ENCODE assay signal across 9 mouse cellular contexts in genomic region chr13:52469795-52470690, GRCm38 (mm10).
DNase-seq lines count a peak whose midpoint lies in the region; ATAC-seq and TF ChIP-seq lines count a peak whose summit lies in the region.
"Had no signal": no experiment of that assay in that cellular context is flagged by ENCODE, and none has a peak within 500 bp of the region (broad histone marks: within the 10 kb centered on the region; RNA-seq: fewer than 3 reads in every experiment).

No protein-coding gene starts in this region.

- peak overlapping the region; percentile 89 for H3K27ac ChIP-seq in hindbrain, embryonic 12.5 days
- peak overlapping the region; percentile 27; the same call in 1 of the 2 replicates for H3K27ac ChIP-seq in neural tube, embryonic 12.5 days
- H3K27ac ChIP-seq in kidney, embryonic 16.5 days (ENCODE audit: low read length) = no peak overlapping the region
- no peak overlapping the region for H3K27ac ChIP-seq in gastrocnemius, adult 2 months
- H3K27ac ChIP-seq: embryonic facial prominence, embryonic 15.5 days had no signal

- no peak overlapping the region for H3K4me3 ChIP-seq in hindbrain, embryonic 12.5 days
- H3K4me3 ChIP-seq in neural tube, embryonic 12.5 days = no peak overlapping the region
- no peak overlapping the region for H3K4me3 ChIP-seq in kidney, embryonic 16.5 days (ENCODE audit: low read length)
- no peak overlapping the region for H3K4me3 ChIP-seq in gastrocnemius, adult 2 months
- H3K4me3 ChIP-seq: embryonic facial prominence, embryonic 15.5 days had no signal

- H3K9ac ChIP-seq in hindbrain, embryonic 12.5 days = no peak overlapping the region
- H3K9ac ChIP-seq in neural tube, embryonic 12.5 days = no peak overlapping the region
- H3K9ac ChIP-seq in kidney, embryonic 16.5 days (replicated peaks; ENCODE audit: low read length) = no peak overlapping the region
- H3K9ac ChIP-seq: embryonic facial prominence, embryonic 15.5 days had no signal

- peaks cover 11% of the 10 kb centered on the region for H3K4me1 ChIP-seq in hindbrain, embryonic 12.5 days
- no peaks in the 10 kb centered on the region; the same call in 1 of the 2 replicates for H3K4me1 ChIP-seq in neural tube, embryonic 12.5 days
- H3K4me1 ChIP-seq in kidney, embryonic 16.5 days (ENCODE audit: insufficient read depth, low read length) = peaks cover 6% of the 10 kb centered on the region; the same call in 1 of the 2 replicates
- H3K4me1 ChIP-seq: embryonic facial prominence, embryonic 15.5 days had no signal

- TF ChIP-seq CTCF in gastrocnemius, adult 2 months (IDR thresholded peaks at IDR 0.05) = no peak

- intact Hi-C loops in gastrocnemius, adult 2 months (cut with DNase I) = no loop called here

- ATAC-seq in hindbrain, embryonic 12.5 days (ENCODE audit: low FRiP score) = peak; percentile 92
- ATAC-seq in neural tube, embryonic 12.5 days (ENCODE audit: low FRiP score, low read depth) = peak; percentile 65
- no peak for ATAC-seq in kidney, embryonic 16.5 days (ENCODE audit: low FRiP score, low TSS enrichment)

- H3K36me3 ChIP-seq in hindbrain, embryonic 12.5 days = no peaks in the 10 kb centered on the region
- no peaks in the 10 kb centered on the region for H3K36me3 ChIP-seq in neural tube, embryonic 12.5 days
- H3K36me3 ChIP-seq in kidney, embryonic 16.5 days (ENCODE audit: insufficient read depth, low read length) = no peaks in the 10 kb centered on the region
- H3K36me3 ChIP-seq: embryonic facial prominence, embryonic 15.5 days had no signal

- 34% methylated on average over 10 of the region's 10 CpGs for WGBS in hindbrain, embryonic 12.5 days
- WGBS in neural tube, embryonic 12.5 days = 37% methylated on average over 10 of the region's 10 CpGs
- 46% methylated on average over 10 of the region's 10 CpGs for WGBS in kidney, embryonic 16.5 days

- DNase-seq in heart, adult 9 months (ENCODE audit: low spot score in 2 of 2) = peak; percentile 2 to 5
- DNase-seq in heart, adult 8-10 months (ENCODE audit: low spot score) = no peak
- peak; percentile 91 for DNase-seq in MN1 (ENCODE audit: low spot score)
- peak; percentile 88 to 90 for DNase-seq in cerebellum, postnatal 36 days
- no peak for DNase-seq in gastrocnemius, adult 2 months

- no peaks in the 10 kb centered on the region for H3K9me3 ChIP-seq in hindbrain, embryonic 12.5 days (replicated peaks)
- H3K9me3 ChIP-seq in neural tube, embryonic 12.5 days = no peaks in the 10 kb centered on the region
- H3K9me3 ChIP-seq in kidney, embryonic 16.5 days (ENCODE audit: low read length) = no peaks in the 10 kb centered on the region
- H3K9me3 ChIP-seq: embryonic facial prominence, embryonic 15.5 days had no signal

- 0 out of 2 replicates have a peak overlapping the region, but pooled peaks have one; percentile 4 for H3K4me2 ChIP-seq in hindbrain, embryonic 12.5 days (replicated peaks)
- H3K4me2 ChIP-seq in neural tube, embryonic 12.5 days (replicated peaks) = no peak overlapping the region
- H3K4me2 ChIP-seq in kidney, embryonic 16.5 days (replicated peaks; ENCODE audit: low read depth, low read length) = no peak overlapping the region
- H3K4me2 ChIP-seq: embryonic facial prominence, embryonic 15.5 days had no signal

- H3K27me3 ChIP-seq in hindbrain, embryonic 12.5 days = no peaks in the 10 kb centered on the region
- no peaks in the 10 kb centered on the region for H3K27me3 ChIP-seq in neural tube, embryonic 12.5 days (replicated peaks)
- no peaks in the 10 kb centered on the region for H3K27me3 ChIP-seq in kidney, embryonic 16.5 days (ENCODE audit: insufficient read depth, low read length)
- H3K27me3 ChIP-seq: embryonic facial prominence, embryonic 15.5 days had no signal

Comparison
In these comparisons a context has a peak if more than half of its experiments do, and no peak if none do; other contexts are left out.
1. DNase-seq: peak in heart, adult 9 months (2 of 2), MN1 (single experiment) and cerebellum, postnatal 36 days (2 of 2); none in heart, adult 8-10 months (single experiment) and gastrocnemius, adult 2 months (single experiment).
2. H3K27ac ChIP-seq: peak in hindbrain, embryonic 12.5 days (single experiment) and neural tube, embryonic 12.5 days (single experiment); none in kidney, embryonic 16.5 days (single experiment) and gastrocnemius, adult 2 months (single experiment).